Mouse (Mus musculus) liver, embryonic 18 days (tissue): Measurements from ENCODE around the gene Slc12a1. TPM values are rescaled to one million over a fixed set of nuclear protein-coding genes. Genes with fewer than 3 reads are reported as not detected.

Experiments
- polyA plus RNA-seq: library from polyadenylated mRNA; depleted of rRNA; stranded (reverse); fragments of >200 nt; gene quantifications from 2 replicates; pipeline ENCODE4 v1.2.3, GENCODE M21; 2012; rRNA removed

Gene Slc12a1
- polyA plus RNA-seq = not detected in 2 replicates

GRCm38 (mm10) chr2:125152388-125152787 lies at the start of gene Slc12a1:
TSS of gene Slc12a1 (plus strand) at chr2:125152505.

GRCm38 (mm10) chr2:125123477-125123852 lies 28.8 kb upstream of the Slc12a1 start, which contains the start of gene Myef2:
TSS of gene Myef2 (minus strand) at chr2:125123661.

GRCm38 (mm10) chr2:125135903-125136811 lies 16.1 kb upstream of the Slc12a1 start, which contains the start of gene Ctxn2:
TSS of gene Ctxn2 (plus strand) at chr2:125136692.

GRCm38 (mm10) chr2:125247108-125247961 lies 95.0 kb downstream of the Slc12a1 start, which contains the start of gene Dut:
TSS of gene Dut (plus strand) at chr2:125247190.

Other genes with a start within 250 kb of the Slc12a1 start
- 1.5 and 1.7 TPM in 2 replicates for gene Slc24a5, start 84.4 kb upstream of the Slc12a1 start, polyA plus RNA-seq
- gene Myef2, start 28.8 kb upstream of the Slc12a1 start, polyA plus RNA-seq = 12.7 and 12.9 TPM in 2 replicates
- not detected in 2 replicates for gene Ctxn2, start 15.8 kb upstream of the Slc12a1 start, polyA plus RNA-seq
- gene Dut, start 94.7 kb downstream of the Slc12a1 start, polyA plus RNA-seq = 42.2 and 47.5 TPM in 2 replicates